Mouse (Mus musculus) neural tube, embryonic 11.5 days (tissue): ENCODE measurements around the gene Gm14569. TPM values are rescaled to one million over a fixed set of nuclear protein-coding genes. Genes with fewer than 3 reads are reported as not detected.

Experiments
- ATAC-seq: fragments of 200-750 bp; cut with Nextera tagmentation; 2 replicates; pipeline ENCODE4 v1.8.0; 2017; ENCODE audit warnings: moderate number of reproducible peaks, mild to moderate bottlenecking, moderate TSS enrichment, moderate library complexity; ENCODE audit not compliant: insufficient read depth, low FRiP score, low TSS enrichment
- DNase-seq: peaks from one replicate; pipeline ENCODE4 v3.0.0-alpha.2; 2015; ENCODE audit warnings: low spot score
- H3K27ac ChIP-seq: fragments of 300-500 bp; sonication (generic); 2 replicates; pipeline ENCODE4 v1.5.1; 2014; ENCODE audit warnings: low read depth, mild to moderate bottlenecking, low read length
- H3K27me3 ChIP-seq: fragments of 300-500 bp; sonication (generic); 2 replicates; pipeline ENCODE4 v1.6.1; 2014; ENCODE audit warnings: mild to moderate bottlenecking, low read length, mixed read lengths; ENCODE audit not compliant: control insufficient read depth, insufficient read depth
- H3K36me3 ChIP-seq: fragments of 300-500 bp; sonication (generic); 2 replicates; pipeline ENCODE4 v1.6.1; 2014; ENCODE audit warnings: mild to moderate bottlenecking, low read length, moderate library complexity, mixed read lengths; ENCODE audit not compliant: control insufficient read depth, insufficient read depth
- H3K4me1 ChIP-seq: fragments of 300-500 bp; sonication (generic); 2 replicates; pipeline ENCODE4 v1.6.1; 2014; ENCODE audit warnings: low read length, mixed read lengths; ENCODE audit not compliant: control insufficient read depth, insufficient read depth
- H3K4me2 ChIP-seq: fragments of 300-500 bp; sonication (generic); 2 replicates; pipeline ENCODE4 v1.6.1; 2014; ENCODE audit warnings: low read depth, mild to moderate bottlenecking, moderate library complexity
- H3K4me3 ChIP-seq: fragments of 300-500 bp; sonication (generic); 2 replicates; pipeline ENCODE4 v1.5.1; 2014; ENCODE audit warnings: low read depth, low read length
- H3K9ac ChIP-seq: fragments of 300-500 bp; sonication (generic); 2 replicates; pipeline ENCODE4 v1.6.1; 2014; ENCODE audit warnings: mild to moderate bottlenecking, low read length
- H3K9me3 ChIP-seq: fragments of 300-500 bp; sonication (generic); 2 replicates; pipeline ENCODE4 v1.6.1; 2016; ENCODE audit warnings: low read length; ENCODE audit not compliant: control insufficient read depth
- WGBS: fragments of 180-500 bp; shearing (Covaris S2); extraction: QIAGEN DNeasy Blood & Tissue Kit; methylation state at CpG from one replicate; pipeline ENCODE4 v1.1.7; 2014; 5-methylcytosine and 5-hydroxymethylcytosine counted together
- polyA plus RNA-seq: library from polyadenylated mRNA; unstranded; fragments of >200 nt; fragmentation: Nextera tagmentation; extraction: Ambion mirVana; gene quantifications from 2 replicates; pipeline ENCODE4 v1.2.1, GENCODE M21; 2014

Gm14569 gene
- polyA plus RNA-seq, 1 experiment from 2014 or later, result not detected

GRCm38 (mm10) chrX:36487996-36488395 is 3.6 kb downstream of the Gm14569 start:
- Histone ChIP-seq H3K36me3 (no peaks in the 10 kb centered on the region), H3K4me3 (no peak overlapping the region), H3K4me2 (no peak overlapping the region), H3K9me3 (no peaks in the 10 kb centered on the region), H3K27me3 (no peaks in the 10 kb centered on the region), H3K9ac (no peak overlapping the region), H3K4me1 (no peaks in the 10 kb centered on the region), H3K27ac (no peak overlapping the region)
- DNase-seq, result no peak
- no peak for ATAC-seq
- 49% methylated on average over 7 of the region's 7 CpGs for WGBS

GRCm38 (mm10) chrX:36474873-36475272 is 16.8 kb downstream of the Gm14569 start:
- Histone ChIP-seq H3K9me3 (no peaks in the 10 kb centered on the region), H3K27me3 (no peaks in the 10 kb centered on the region), H3K9ac (no peak overlapping the region), H3K4me3 (no peak overlapping the region), H3K36me3 (no peaks in the 10 kb centered on the region), H3K27ac (no peak overlapping the region), H3K4me2 (no peak overlapping the region), H3K4me1 (no peaks in the 10 kb centered on the region)
- no peak for DNase-seq
- 88% methylated on average over 3 of the region's 3 CpGs for WGBS
- no peak for ATAC-seq

- Histone ChIP-seq H3K4me1 (no peaks in the 10 kb centered on the region), H3K9ac (no peak overlapping the region), H3K4me3 (no peak overlapping the region), H3K9me3 (no peaks in the 10 kb centered on the region), H3K4me2 (no peak overlapping the region), H3K27ac (no peak overlapping the region), H3K27me3 (no peaks in the 10 kb centered on the region), H3K36me3 (no peaks in the 10 kb centered on the region)
- 49% methylated on average over 6 of the region's 6 CpGs for WGBS
- ATAC-seq, result no peak
- DNase-seq, result no peak
Measured at GRCm38 (mm10) chrX:36474103-36474751, 17.4 kb downstream of the Gm14569 start.

- H3K4me2 ChIP-seq, result no peak overlapping the region
- no peaks in the 10 kb centered on the region for H3K27me3 ChIP-seq
- ATAC-seq (no peak), DNase-seq (peak; percentile 10)
- H3K4me3 ChIP-seq, result no peak overlapping the region
- 28% methylated on average over 1 of the region's 1 CpGs for WGBS
- no peaks in the 10 kb centered on the region for H3K4me1 ChIP-seq
- H3K27ac ChIP-seq, result no peak overlapping the region
- H3K36me3 ChIP-seq, result no peaks in the 10 kb centered on the region
- H3K9me3 ChIP-seq, result no peaks in the 10 kb centered on the region
- no peak overlapping the region for H3K9ac ChIP-seq
Measured at GRCm38 (mm10) chrX:36456031-36456430, 35.6 kb downstream of the Gm14569 start.

GRCm38 (mm10) chrX:36437932-36438331 is 53.7 kb downstream of the Gm14569 start:
- H3K4me3 ChIP-seq, result no peak overlapping the region
- H3K9me3 ChIP-seq, result no peaks in the 10 kb centered on the region
- H3K4me1 ChIP-seq, result no peaks in the 10 kb centered on the region
- no peak for DNase-seq
- no peaks in the 10 kb centered on the region for H3K36me3 ChIP-seq
- ATAC-seq, result no peak
- H3K27ac ChIP-seq, result no peak overlapping the region
- 89% methylated on average over 1 of the region's 1 CpGs for WGBS
- H3K9ac ChIP-seq, result no peak overlapping the region
- H3K27me3 ChIP-seq, result no peaks in the 10 kb centered on the region
- H3K4me2 ChIP-seq, result no peak overlapping the region

GRCm38 (mm10) chrX:36434993-36435392 is 56.6 kb downstream of the Gm14569 start:
- no peak overlapping the region for H3K4me3 ChIP-seq
- ATAC-seq (no peak), DNase-seq (no peak)
- no peak overlapping the region for H3K27ac ChIP-seq
- H3K4me1 ChIP-seq, result no peaks in the 10 kb centered on the region
- no peaks in the 10 kb centered on the region for H3K36me3 ChIP-seq
- 41% methylated on average over 6 of the region's 6 CpGs for WGBS
- no peaks in the 10 kb centered on the region for H3K9me3 ChIP-seq
- no peak overlapping the region for H3K9ac ChIP-seq
- H3K4me2 ChIP-seq, result no peak overlapping the region
- H3K27me3 ChIP-seq, result no peaks in the 10 kb centered on the region

- Histone ChIP-seq H3K27me3 (no peaks in the 10 kb centered on the region), H3K36me3 (no peaks in the 10 kb centered on the region), H3K4me3 (no peak overlapping the region), H3K9ac (no peak overlapping the region), H3K4me2 (no peak overlapping the region), H3K9me3 (no peaks in the 10 kb centered on the region), H3K4me1 (no peaks in the 10 kb centered on the region), H3K27ac (no peak overlapping the region)
- DNase-seq (no peak), ATAC-seq (no peak)
- 86% methylated on average over 3 of the region's 3 CpGs for WGBS
Measured at GRCm38 (mm10) chrX:36419153-36419552, 72.5 kb downstream of the Gm14569 start.

- H3K9me3 ChIP-seq, result no peaks in the 10 kb centered on the region; the same call in 1 of the 2 replicates
- no peak overlapping the region for H3K4me3 ChIP-seq
- no peaks in the 10 kb centered on the region for H3K36me3 ChIP-seq
- H3K27me3 ChIP-seq, result no peaks in the 10 kb centered on the region
- H3K4me1 ChIP-seq, result no peaks in the 10 kb centered on the region
- ATAC-seq, result no peak
- H3K27ac ChIP-seq, result no peak overlapping the region
- no peak overlapping the region for H3K9ac ChIP-seq
- WGBS, result 59% methylated on average over 6 of the region's 6 CpGs
- DNase-seq, result no peak
- no peak overlapping the region for H3K4me2 ChIP-seq
Measured at GRCm38 (mm10) chrX:36402316-36402715, 89.3 kb downstream of the Gm14569 start.

- Histone ChIP-seq H3K36me3 (no peaks in the 10 kb centered on the region), H3K4me3 (no peak within 1 kb of the TSS), H3K9ac (no peak within 1 kb of the TSS), H3K27ac (no peak within 1 kb of the TSS), H3K27me3 (no peaks in the 10 kb centered on the region), H3K4me1 (no peaks in the 10 kb centered on the region), H3K9me3 (no peaks in the 10 kb centered on the region; the same call in 1 of the 2 replicates), H3K4me2 (no peak within 1 kb of the TSS)
- 89% methylated on average over 13 of the region's 13 CpGs for WGBS
- ATAC-seq (no peak), DNase-seq (no peak)
Measured at GRCm38 (mm10) chrX:36400980-36401379, 90.7 kb downstream of the Gm14569 start, which contains the start of gene Gm6268. Gm6268 (plus strand) TSS chrX:36401280.
